Mouse (Mus musculus) myocyte (in vitro differentiated cells): ENCODE measurements around the gene Armh1. TPM values are rescaled to one million over a fixed set of nuclear protein-coding genes. Genes with fewer than 3 reads are reported as not detected.

Experiments used
- H3K27me3 ChIP-seq: one replicate; pipeline ENCODE4 v1.6.1; 2011; ENCODE audit not compliant: control insufficient read depth, insufficient read depth, insufficient read length
- H3K36me3 ChIP-seq: one replicate; pipeline ENCODE4 v1.6.1; 2011; ENCODE audit not compliant: control insufficient read depth, insufficient read depth
- H3K4me2 ChIP-seq: one replicate; pipeline ENCODE4 v1.6.1; 2011; ENCODE audit warnings: low read depth, control low read depth
- H3K4me3 ChIP-seq: one replicate; pipeline ENCODE4 v1.5.1; 2011; ENCODE audit warnings: mild to moderate bottlenecking, control low read depth, moderate library complexity
- H3K79me2 ChIP-seq: one replicate; pipeline ENCODE4 v1.6.1; 2011; ENCODE audit not compliant: control insufficient read depth, insufficient read depth
- H3ac ChIP-seq: one replicate; pipeline ENCODE4 v1.6.1; 2011; ENCODE audit not compliant: control insufficient read depth, insufficient read length
- CEBPB ChIP-seq: IDR thresholded peaks from 2 replicates; pipeline ENCODE4 v1.6.1; 2011; ENCODE audit warnings: mild to moderate bottlenecking, moderate library complexity; ENCODE audit not compliant: poor library complexity, insufficient read depth, severe bottlenecking
- E2F4 ChIP-seq: IDR thresholded peaks from one replicate; pipeline ENCODE4 v1.6.1; 2011; ENCODE audit warnings: mild to moderate bottlenecking, control low read depth, moderate library complexity; ENCODE audit not compliant: insufficient read depth
- MAX ChIP-seq: IDR thresholded peaks from one replicate; pipeline ENCODE4 v1.6.1; 2011; ENCODE audit warnings: low read depth, mild to moderate bottlenecking, control low read depth
- MYOD1 ChIP-seq, 3 experiments: IDR thresholded peaks; one replicate each; pipeline ENCODE4 v1.6.1; 2011; ENCODE audit warnings: control low read depth in 2 of 3, low read depth in 2 of 3, mild to moderate bottlenecking in 2 of 3, moderate library complexity in 1 of 3; ENCODE audit not compliant: insufficient read length in 2 of 3, control insufficient read depth in 1 of 3
- MYOG ChIP-seq, 3 experiments: IDR thresholded peaks; one replicate each; pipeline ENCODE4 v1.6.1; 2011; ENCODE audit warnings: control low read depth in 2 of 3, low read depth in 2 of 3, mild to moderate bottlenecking in 2 of 3; ENCODE audit not compliant: insufficient read length in 2 of 3, control insufficient read depth in 1 of 3, insufficient read depth in 1 of 3
- POLR2A ChIP-seq: IDR thresholded peaks from one replicate; pipeline ENCODE4 v1.6.1; 2011; ENCODE audit warnings: low read depth, mild to moderate bottlenecking, control low read depth, moderate library complexity; ENCODE audit not compliant: insufficient read length
- POLR2AphosphoS2 ChIP-seq: IDR thresholded peaks from one replicate; pipeline ENCODE4 v1.6.1; 2011; ENCODE audit warnings: low read depth, control low read depth; ENCODE audit not compliant: insufficient read length
- REST ChIP-seq: IDR thresholded peaks from one replicate; pipeline ENCODE4 v1.6.1; 2011; ENCODE audit warnings: mild to moderate bottlenecking, control low read depth, moderate library complexity; ENCODE audit not compliant: insufficient read depth, insufficient read length
- SRF ChIP-seq: IDR thresholded peaks from one replicate; pipeline ENCODE4 v1.6.1; 2011; ENCODE audit warnings: low read depth; ENCODE audit not compliant: control insufficient read depth, insufficient read length
- TCF12 ChIP-seq: IDR thresholded peaks from one replicate; pipeline ENCODE4 v1.6.1; 2011; ENCODE audit warnings: mild to moderate bottlenecking, control low read depth; ENCODE audit not compliant: poor library complexity, insufficient read depth, severe bottlenecking
- TCF3 ChIP-seq: IDR thresholded peaks from one replicate; pipeline ENCODE4 v1.6.1; 2011; ENCODE audit warnings: low read depth, control low read depth; ENCODE audit not compliant: insufficient read length
- USF1 ChIP-seq: IDR thresholded peaks from one replicate; pipeline ENCODE4 v1.6.1; 2011; ENCODE audit warnings: low read depth, mild to moderate bottlenecking, control low read depth, moderate library complexity
- polyA plus RNA-seq: library from polyadenylated mRNA; unstranded; fragments of >200 nt; fragmentation: generic; extraction: Trizol; gene quantifications from one replicate; pipeline ENCODE4 v1.2.1, GENCODE M21; 2012; ENCODE audit warnings: missing spikeins

Armh1 gene
- polyA plus RNA-seq, 1 experiment, result not detected

DNA sequence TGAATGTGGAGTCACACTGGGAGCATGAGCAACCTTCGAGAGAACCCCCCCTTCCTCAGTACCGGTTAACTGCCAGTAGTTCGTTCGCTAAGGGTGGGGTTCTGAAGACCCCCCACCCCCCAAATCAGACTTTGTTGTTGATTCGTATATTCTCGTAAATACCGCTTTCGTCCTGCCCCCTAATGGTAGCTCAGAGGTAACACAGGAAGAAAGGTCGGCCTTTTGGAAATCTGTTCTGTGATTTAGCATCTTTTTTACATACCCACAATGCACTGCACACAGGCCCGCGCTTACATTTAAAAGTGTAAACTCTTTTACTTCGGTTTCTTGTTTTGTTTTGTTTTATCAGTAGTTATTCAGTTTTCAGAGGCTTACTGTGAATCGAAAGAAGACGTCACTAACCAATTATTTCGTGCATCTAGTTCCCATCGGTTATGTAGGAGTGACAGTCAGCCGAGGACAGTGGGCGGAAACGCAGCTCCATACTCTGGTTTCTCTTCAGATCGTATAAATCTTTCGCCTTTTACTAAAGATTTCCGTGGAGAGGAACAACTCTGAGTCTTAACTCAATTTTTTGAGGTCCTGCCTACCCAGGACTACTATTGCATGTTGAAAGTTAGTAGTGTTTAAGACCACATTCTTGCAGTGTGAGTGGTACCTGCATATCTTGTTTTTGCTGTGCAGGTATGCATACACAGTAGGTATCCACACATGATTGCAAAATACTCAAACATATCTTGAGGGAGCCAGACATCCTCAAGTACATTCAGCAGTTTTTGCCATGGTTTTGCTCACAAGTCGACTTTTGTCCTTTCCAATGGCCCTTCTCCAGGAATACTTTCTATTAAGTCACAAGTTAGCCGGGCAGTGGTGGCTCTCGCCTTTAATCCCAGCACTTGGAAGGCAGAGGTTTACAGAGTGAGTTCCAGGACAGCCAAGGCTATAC lies 49.6 kb downstream of the Armh1 start:
- Histone ChIP-seq H3K79me2 (no peaks in the 10 kb centered on the region), H3K36me3 (no peaks in the 10 kb centered on the region), H3ac (no peak overlapping the region), H3K4me2 (peak overlapping the region; percentile 80), H3K4me3 (peak overlapping the region; percentile 10), H3K27me3 (no peaks in the 10 kb centered on the region)
- TF ChIP-seq TCF12 (no peak), MYOD1 (IDR thresholded peaks at IDR 0.05; ENCODE audit: control insufficient read depth in 1 of 3, insufficient read length in 2 of 3, low read depth in 2 of 3) (no peak), MYOG (IDR thresholded peaks at IDR 0.05; ENCODE audit: control insufficient read depth in 1 of 3, insufficient read depth in 1 of 3, insufficient read length in 2 of 3, low read depth in 2 of 3) (no peak), POLR2A (peak; percentile 75), CEBPB (peak; percentile 74), MAX (no peak), SRF (no peak), USF1 (no peak), TCF3 (no peak), E2F4 (peak; percentile 66), POLR2AphosphoS2 (peak; percentile 63)

GRCm38 (mm10) chr4:117191804-117192203 lies 60.1 kb downstream of the Armh1 start:
- Histone ChIP-seq H3K4me2 (no peak overlapping the region), H3K4me3 (no peak overlapping the region), H3ac (no peak overlapping the region), H3K79me2 (no peaks in the 10 kb centered on the region), H3K36me3 (no peaks in the 10 kb centered on the region), H3K27me3 (no peaks in the 10 kb centered on the region)
- no peak for TF ChIP-seq E2F4

GRCm38 (mm10) chr4:117190660-117191059 lies 61.3 kb downstream of the Armh1 start:
- Histone ChIP-seq H3K4me3 (no peak overlapping the region), H3K36me3 (no peaks in the 10 kb centered on the region), H3ac (no peak overlapping the region), H3K4me2 (peak overlapping the region; percentile 77), H3K27me3 (no peaks in the 10 kb centered on the region), H3K79me2 (no peaks in the 10 kb centered on the region)
- TF ChIP-seq MAX (no peak), SRF (no peak), MYOD1 (IDR thresholded peaks at IDR 0.05; ENCODE audit: control insufficient read depth in 1 of 3, insufficient read length in 2 of 3, low read depth in 2 of 3) (no peak), REST (no peak), USF1 (no peak), POLR2AphosphoS2 (no peak), TCF3 (no peak), MYOG (IDR thresholded peaks at IDR 0.05; ENCODE audit: control insufficient read depth in 1 of 3, insufficient read depth in 1 of 3, insufficient read length in 2 of 3, low read depth in 2 of 3) (no peak), TCF12 (no peak), CEBPB (no peak), E2F4 (no peak), POLR2A (no peak)

DNA sequence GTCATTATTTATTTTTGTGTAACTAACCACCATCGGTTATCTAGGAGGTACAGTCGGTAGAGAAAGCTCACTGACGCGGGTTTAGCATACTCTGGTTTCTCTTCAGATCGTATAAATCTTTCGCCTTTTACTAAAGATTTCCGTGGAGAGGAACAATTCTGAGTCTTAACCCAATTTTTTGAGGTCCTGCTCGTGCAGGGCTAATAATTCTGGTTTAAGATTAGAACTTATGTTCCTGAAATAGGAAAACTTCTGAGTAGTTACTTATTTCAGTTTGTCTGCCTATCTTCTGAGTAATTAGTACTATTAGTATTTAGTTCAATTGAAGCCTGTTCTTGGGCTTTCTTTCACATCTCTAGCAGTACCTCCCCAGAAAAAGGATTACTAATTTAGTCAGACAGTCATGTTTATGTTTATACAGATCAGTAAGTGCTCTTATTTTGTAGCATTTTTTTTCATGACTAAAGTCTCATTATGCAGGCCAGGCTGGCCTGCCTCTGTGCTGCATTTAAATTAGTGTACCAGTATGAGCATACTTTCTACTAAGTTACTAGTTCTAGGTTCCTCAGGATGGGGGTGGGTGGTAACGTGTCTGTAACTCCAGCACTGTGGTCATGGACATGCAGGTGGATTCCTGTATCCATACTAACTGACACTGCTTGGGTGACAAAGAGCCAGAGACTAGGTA lies 61.9 kb downstream of the Armh1 start:
- Histone ChIP-seq H3K79me2 (no peaks in the 10 kb centered on the region), H3K4me3 (peak overlapping the region; percentile 18), H3K4me2 (peak overlapping the region; percentile 77), H3ac (no peak overlapping the region), H3K27me3 (no peaks in the 10 kb centered on the region), H3K36me3 (no peaks in the 10 kb centered on the region)
- TF ChIP-seq E2F4 (no peak), MYOG (IDR thresholded peaks at IDR 0.05; ENCODE audit: control insufficient read depth in 1 of 3, insufficient read depth in 1 of 3, insufficient read length in 2 of 3, low read depth in 2 of 3) (no peak), MAX (no peak), USF1 (no peak), MYOD1 (IDR thresholded peaks at IDR 0.05; ENCODE audit: control insufficient read depth in 1 of 3, insufficient read length in 2 of 3, low read depth in 2 of 3) (no peak), TCF3 (no peak), REST (no peak), TCF12 (no peak), CEBPB (peak; percentile 69; the same call in 1 of the 2 replicates), POLR2A (peak; percentile 34), SRF (no peak), POLR2AphosphoS2 (no peak)
